Mouse (Mus musculus): ENCODE results near the gene Skap1.

GRCm38 (mm10) chr11:96616792-96617191, 152.4 kb downstream of the Skap1 start:
- TF ChIP-seq POLR2A (IDR thresholded peaks at IDR 0.05; ENCODE audit: low read depth, low read length) = no peak
- no peak for TF ChIP-seq CTCF (IDR thresholded peaks at IDR 0.05; ENCODE audit: extremely low read depth, insufficient read length, insufficient replicate concordance, low read depth, low read length)

All from small intestine, adult 2 months (tissue).